Mouse (Mus musculus) heart, adult 2 months (tissue): ENCODE data around the gene Agtr1a.

Source experiments
- CTCF ChIP-seq: fragments of 200-600 bp; IDR thresholded peaks from 2 replicates; pipeline ENCODE4 v1.8.1; 2022; ENCODE audit warnings: antibody characterized with exemption, mild to moderate bottlenecking, moderate library complexity
- POLR2A ChIP-seq: fragments of 200-500 bp; IDR thresholded peaks from 2 replicates; pipeline ENCODE4 v1.6.1; 2011; ENCODE audit warnings: mild to moderate bottlenecking, low read depth, low read length, control low read depth; ENCODE audit not compliant: insufficient read depth

DNA sequence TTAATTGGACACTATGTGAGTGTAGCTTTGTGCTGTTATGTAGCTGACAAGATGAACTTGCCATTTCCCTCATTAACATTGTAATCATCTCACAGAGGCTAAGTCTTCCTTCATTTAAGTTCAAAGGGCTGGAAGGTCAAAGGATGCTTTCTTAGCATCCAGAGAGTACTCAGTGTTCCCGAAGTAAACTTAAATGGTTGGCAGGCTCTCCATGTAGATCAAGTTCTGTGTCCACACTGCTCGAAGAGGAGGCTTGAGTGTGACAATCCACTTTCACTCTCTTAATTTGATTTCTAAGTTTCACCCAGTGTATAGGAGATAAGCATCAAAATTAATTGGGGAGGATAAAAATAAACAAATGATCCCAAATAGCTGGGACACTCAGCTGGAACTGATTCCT is 23.6 kb downstream of the Agtr1a start:
- TF ChIP-seq POLR2A: no peak
- no peak for TF ChIP-seq CTCF
